Mouse (Mus musculus): ENCODE results near the gene Clec2l. TPM values are rescaled to one million over a fixed set of nuclear protein-coding genes. Genes with fewer than 3 reads are reported as not detected.
"Not testable (repeated sequence)": the region's sequence is repeated elsewhere in the genome, so short reads cannot be mapped to it uniquely, and the experiment has no call there.

Gene Clec2l
- polyA plus RNA-seq, 1 experiment from 2014 or later, result 2.9 TPM

- Histone ChIP-seq H3K27me3 (peaks cover 72% of the 10 kb centered on the region), H3K9ac (peak within 1 kb of the TSS; percentile 35), H3K4me1 (peaks cover 23% of the 10 kb centered on the region), H3K4me3 (replicated peaks) (peak within 1 kb of the TSS; percentile 57), H3K4me2 (replicated peaks) (peak within 1 kb of the TSS; percentile 99), H3K27ac (replicated peaks) (no peak within 1 kb of the TSS), H3K36me3 (no peaks in the 10 kb centered on the region), H3K9me3 (replicated peaks) (no peaks in the 10 kb centered on the region)
- ATAC-seq (ENCODE audit: insufficient number of reproducible peaks, low FRiP score, low TSS enrichment, low read depth), result peak; percentile 82
- WGBS, result 2% methylated on average over 60 of the region's 60 CpGs
Observed at GRCm38 (mm10) chr6:38636852-38637618, 25.8 kb upstream of the Clec2l start, which contains the start of gene Klrg2. Gene Klrg2, minus strand, starts transcription at chr6:38637242.

- H3K27me3 ChIP-seq, result peaks cover 55% of the 10 kb centered on the region
- H3K4me3 ChIP-seq (replicated peaks), result no peak overlapping the region
- H3K9ac ChIP-seq, result no peak overlapping the region
- peaks cover 21% of the 10 kb centered on the region for H3K4me1 ChIP-seq
- H3K9me3 ChIP-seq (replicated peaks), result no peaks in the 10 kb centered on the region
- WGBS, result 52% methylated on average over 11 of the region's 11 CpGs
- no peak for ATAC-seq (ENCODE audit: insufficient number of reproducible peaks, low FRiP score, low TSS enrichment, low read depth)
- H3K36me3 ChIP-seq, result no peaks in the 10 kb centered on the region
- no peak overlapping the region for H3K4me2 ChIP-seq (replicated peaks)
- no peak overlapping the region for H3K27ac ChIP-seq (replicated peaks)
Observed at GRCm38 (mm10) chr6:38640401-38640800, 22.5 kb upstream of the Clec2l start.

- Histone ChIP-seq H3K27ac (replicated peaks) (no peak overlapping the region), H3K9ac (no peak overlapping the region), H3K27me3 (peaks cover 46% of the 10 kb centered on the region), H3K4me1 (peaks cover 13% of the 10 kb centered on the region), H3K36me3 (no peaks in the 10 kb centered on the region), H3K4me2 (replicated peaks) (no peak overlapping the region), H3K9me3 (replicated peaks) (no peaks in the 10 kb centered on the region), H3K4me3 (replicated peaks) (no peak overlapping the region)
- 63% methylated on average over 5 of the region's 5 CpGs for WGBS
- ATAC-seq (ENCODE audit: insufficient number of reproducible peaks, low FRiP score, low TSS enrichment, low read depth), result no peak
Observed at GRCm38 (mm10) chr6:38641228-38641627, 21.6 kb upstream of the Clec2l start.

- Histone ChIP-seq H3K4me2 (replicated peaks) (no peak overlapping the region), H3K4me1 (peaks cover 8% of the 10 kb centered on the region), H3K9ac (no peak overlapping the region), H3K27ac (replicated peaks) (no peak overlapping the region), H3K4me3 (replicated peaks) (no peak overlapping the region), H3K36me3 (no peaks in the 10 kb centered on the region), H3K9me3 (replicated peaks) (no peaks in the 10 kb centered on the region), H3K27me3 (peaks cover 42% of the 10 kb centered on the region)
- ATAC-seq (ENCODE audit: insufficient number of reproducible peaks, low FRiP score, low TSS enrichment, low read depth), result no peak
- WGBS, result 31% methylated on average over 5 of the region's 5 CpGs
Observed at GRCm38 (mm10) chr6:38641645-38642044, 21.2 kb upstream of the Clec2l start.

GRCm38 (mm10) chr6:38642593-38642992, 20.3 kb upstream of the Clec2l start:
- Histone ChIP-seq H3K27ac (replicated peaks) (no peak overlapping the region), H3K4me3 (replicated peaks) (no peak overlapping the region), H3K9ac (no peak overlapping the region), H3K9me3 (replicated peaks) (no peaks in the 10 kb centered on the region), H3K36me3 (no peaks in the 10 kb centered on the region), H3K4me1 (no peaks in the 10 kb centered on the region), H3K4me2 (replicated peaks) (no peak overlapping the region), H3K27me3 (peaks cover 33% of the 10 kb centered on the region)
- ATAC-seq (ENCODE audit: insufficient number of reproducible peaks, low FRiP score, low TSS enrichment, low read depth), result no peak
- WGBS, result 57% methylated on average over 5 of the region's 5 CpGs

- 70% methylated on average over 3 of the region's 3 CpGs for WGBS
- Histone ChIP-seq H3K4me3 (replicated peaks) (no peak overlapping the region), H3K27me3 (peaks cover 28% of the 10 kb centered on the region), H3K9ac (no peak overlapping the region), H3K4me1 (no peaks in the 10 kb centered on the region), H3K27ac (replicated peaks) (no peak overlapping the region), H3K9me3 (replicated peaks) (no peaks in the 10 kb centered on the region), H3K36me3 (no peaks in the 10 kb centered on the region), H3K4me2 (replicated peaks) (no peak overlapping the region)
- ATAC-seq (ENCODE audit: insufficient number of reproducible peaks, low FRiP score, low TSS enrichment, low read depth), result no peak
Observed at GRCm38 (mm10) chr6:38643039-38643438, 19.8 kb upstream of the Clec2l start.

- H3K4me1 ChIP-seq, result 0 out of 2 replicates have a peak, but pooled peaks cover 3% of the 10 kb centered on the region
- no peak overlapping the region for H3K4me2 ChIP-seq (replicated peaks)
Observed at GRCm38 (mm10) chr6:38649545-38649944, 13.3 kb upstream of the Clec2l start.

DNA sequence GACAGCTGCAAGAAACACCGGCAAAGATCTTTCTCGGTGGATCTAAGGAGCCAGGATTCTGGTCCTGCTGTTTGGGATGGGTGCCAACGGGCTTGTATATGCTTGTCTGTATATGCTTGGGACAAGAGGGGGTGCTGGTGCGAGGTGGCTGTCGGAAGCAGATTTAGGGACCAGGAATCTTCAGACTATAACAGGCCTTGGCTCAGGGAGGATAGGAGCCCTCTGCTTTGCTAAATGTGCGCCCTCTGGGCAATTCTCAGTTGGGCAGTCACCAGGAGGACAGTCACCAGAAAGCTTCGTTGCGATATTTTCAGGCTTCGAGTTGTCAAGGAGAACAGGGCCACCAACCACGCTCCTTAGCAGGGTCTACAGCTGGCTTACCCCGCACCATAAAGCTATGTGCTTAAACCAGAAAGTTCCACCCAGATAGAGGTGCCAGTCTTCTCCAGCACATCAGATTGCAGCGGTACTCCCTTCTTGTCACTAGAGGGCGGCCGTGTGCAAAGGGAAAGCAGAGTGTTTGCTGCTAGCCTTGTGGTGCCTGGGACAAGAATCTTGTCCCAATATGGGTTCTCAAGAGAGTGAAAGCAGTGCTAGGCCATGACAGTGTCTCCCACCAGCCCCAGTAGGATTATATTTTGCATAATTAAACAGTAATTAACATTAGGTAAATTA, 12.5 kb upstream of the Clec2l start:
- Histone ChIP-seq H3K27me3 (no peaks in the 10 kb centered on the region), H3K27ac (replicated peaks) (no peak overlapping the region), H3K4me3 (replicated peaks) (no peak overlapping the region), H3K9me3 (replicated peaks) (no peaks in the 10 kb centered on the region), H3K9ac (no peak overlapping the region), H3K4me2 (replicated peaks) (no peak overlapping the region), H3K36me3 (no peaks in the 10 kb centered on the region), H3K4me1 (0 out of 2 replicates have a peak, but pooled peaks cover 3% of the 10 kb centered on the region)
- ATAC-seq (ENCODE audit: insufficient number of reproducible peaks, low FRiP score, low TSS enrichment, low read depth), result peak; percentile 39; the same call in 1 of the 2 replicates
- WGBS, result 33% methylated on average over 14 of the region's 14 CpGs

More at GRCm38 (mm10) chr6:38649545-38649944, 13.3 kb upstream of the Clec2l start:
- 72% methylated on average over 3 of the region's 3 CpGs for WGBS
- Histone ChIP-seq H3K9me3 (replicated peaks) (no peaks in the 10 kb centered on the region), H3K27ac (replicated peaks) (no peak overlapping the region), H3K4me3 (replicated peaks) (no peak overlapping the region), H3K9ac (no peak overlapping the region), H3K36me3 (no peaks in the 10 kb centered on the region), H3K27me3 (no peaks in the 10 kb centered on the region)
- ATAC-seq (ENCODE audit: insufficient number of reproducible peaks, low FRiP score, low TSS enrichment, low read depth), result no peak

DNA sequence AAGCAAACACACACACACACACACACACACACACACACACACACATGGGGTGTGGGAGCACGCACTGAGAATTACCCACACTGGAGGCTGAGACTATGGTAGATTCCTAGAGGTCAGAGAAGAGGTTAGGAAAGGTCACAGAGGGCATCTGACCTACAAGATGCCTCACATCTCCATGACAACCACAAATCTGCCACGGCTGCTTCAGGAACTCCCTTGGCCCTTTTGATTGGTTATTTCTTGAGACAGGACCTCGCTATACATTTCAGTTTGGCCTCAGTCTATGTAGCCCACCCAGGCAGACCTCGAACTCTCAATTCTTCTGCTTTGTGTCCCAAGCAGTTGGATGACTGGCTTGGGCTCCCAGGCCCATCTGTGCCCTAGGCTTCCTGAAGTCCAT, 1.2 kb upstream of the Clec2l start:
- Histone ChIP-seq H3K4me1 (0 out of 2 replicates have a peak, but pooled peaks cover 7% of the 10 kb centered on the region), H3K27ac (replicated peaks) (no peak overlapping the region), H3K27me3 (peaks cover 14% of the 10 kb centered on the region; the same call in 1 of the 2 replicates), H3K36me3 (no peaks in the 10 kb centered on the region), H3K4me2 (replicated peaks) (no peak overlapping the region), H3K9ac (no peak overlapping the region), H3K4me3 (replicated peaks) (no peak overlapping the region), H3K9me3 (replicated peaks) (no peaks in the 10 kb centered on the region)
- 43% methylated on average over 4 of the region's 4 CpGs for WGBS
- no peak for ATAC-seq (ENCODE audit: insufficient number of reproducible peaks, low FRiP score, low TSS enrichment, low read depth)

DNA sequence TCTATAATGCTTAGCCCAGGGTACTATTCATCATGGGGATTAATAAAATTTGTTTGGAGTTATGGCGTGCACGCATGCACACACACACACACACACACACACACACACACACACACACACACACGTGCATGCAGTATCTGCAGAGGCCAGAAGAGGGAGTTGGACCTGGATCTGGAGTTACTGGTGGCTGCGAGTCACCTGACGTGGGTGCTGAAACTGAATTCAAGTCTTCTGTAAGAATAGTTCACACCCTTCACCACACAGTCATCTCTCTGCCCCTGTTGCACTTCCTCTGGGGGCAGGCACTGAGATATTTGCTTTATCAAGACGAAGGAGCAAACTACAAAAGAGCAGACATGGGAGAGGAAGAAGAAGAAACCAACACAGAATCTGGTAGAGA, 6.7 kb downstream of the Clec2l start:
- H3K9ac ChIP-seq, result no peak overlapping the region
- H3K36me3 ChIP-seq, result no peaks in the 10 kb centered on the region
- no peaks in the 10 kb centered on the region for H3K4me1 ChIP-seq
- no peak for ATAC-seq (ENCODE audit: insufficient number of reproducible peaks, low FRiP score, low TSS enrichment, low read depth)
- H3K9me3 ChIP-seq (replicated peaks), result no peaks in the 10 kb centered on the region
- no peak overlapping the region for H3K27ac ChIP-seq (replicated peaks)
- no peak overlapping the region for H3K4me2 ChIP-seq (replicated peaks)
- 64% methylated on average over 6 of the region's 6 CpGs for WGBS
- 0 out of 2 replicates have a peak, but pooled peaks cover 6% of the 10 kb centered on the region for H3K27me3 ChIP-seq
- H3K4me3 ChIP-seq (replicated peaks), result no peak overlapping the region

DNA sequence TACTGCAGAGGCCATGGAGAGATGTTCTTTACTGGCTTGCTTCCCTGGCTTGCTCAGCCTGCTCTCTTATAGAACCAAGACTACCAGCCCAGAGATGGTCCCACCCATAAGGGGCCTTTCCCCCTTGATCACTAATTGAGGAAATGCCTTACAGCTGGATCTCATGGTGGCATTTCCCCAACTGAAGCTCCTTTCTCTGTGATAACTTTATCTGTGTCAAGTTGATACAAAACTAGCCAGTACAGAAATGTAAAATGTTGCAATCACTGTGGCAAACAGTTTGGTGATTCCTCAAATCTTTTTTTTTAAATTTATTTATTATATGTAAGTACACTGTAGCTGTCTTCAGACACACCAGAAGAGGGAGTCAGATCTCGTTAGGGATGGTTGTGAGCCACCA, 7.6 kb downstream of the Clec2l start:
- H3K4me3 ChIP-seq (replicated peaks); ATAC-seq (ENCODE audit: insufficient number of reproducible peaks, low FRiP score, low TSS enrichment, low read depth); H3K27ac ChIP-seq (replicated peaks); H3K9me3 ChIP-seq (replicated peaks); H3K4me2 ChIP-seq (replicated peaks); H3K4me1 ChIP-seq; H3K36me3 ChIP-seq; H3K9ac ChIP-seq; H3K27me3 ChIP-seq: not testable (repeated sequence)
- WGBS, result 70% methylated on average over 1 of the region's 1 CpGs

Data from embryonic facial prominence, embryonic 15.5 days (tissue).